Mouse (Mus musculus) E14TG2a.4 (cell line): Measurements from ENCODE around the gene Hoxb4.

Experiments
- H3K27me3 ChIP-seq: 2 replicates; pipeline ENCODE4 v1.6.1; 2014; ENCODE audit warnings: low read length, control low read depth; ENCODE audit not compliant: insufficient read depth
- H3K36me3 ChIP-seq: 2 replicates; pipeline ENCODE4 v1.6.1; 2014; ENCODE audit warnings: low read length, control low read depth; ENCODE audit not compliant: insufficient read depth
- H3K4me1 ChIP-seq: replicated peaks from 2 replicates; pipeline ENCODE4 v1.6.1; 2014; ENCODE audit warnings: low read depth, low read length, control low read depth
- H3K4me3 ChIP-seq: replicated peaks from 2 replicates; pipeline ENCODE4 v1.5.1; 2014; ENCODE audit warnings: mild to moderate bottlenecking, low read length
- H3K9me3 ChIP-seq: 2 replicates; pipeline ENCODE4 v1.6.1; 2014; ENCODE audit warnings: low read length, control low read depth
- CTCF ChIP-seq: conservative IDR thresholded peaks from 2 replicates; pipeline ENCODE4 v1.5.1; 2014; ENCODE audit warnings: low read length
- NANOG ChIP-seq: IDR thresholded peaks from 2 replicates; pipeline ENCODE4 v1.6.1; 2014; ENCODE audit warnings: borderline replicate concordance, low read length, mixed read lengths
- POU5F1 ChIP-seq: IDR thresholded peaks from 2 replicates; pipeline ENCODE4 v1.6.1; 2014; ENCODE audit warnings: low read length, borderline replicate concordance

The Hoxb4 gene

GRCm38 (mm10) chr11:96295092-96295835 lies 22.8 kb upstream of the Hoxb4 start:
- H3K36me3 ChIP-seq: no peaks in the 10 kb centered on the region
- peak overlapping the region; percentile 17; the same call in 1 of the 2 replicates for H3K4me3 ChIP-seq
- peaks cover 58% of the 10 kb centered on the region for H3K4me1 ChIP-seq
- peaks cover 99% of the 10 kb centered on the region for H3K27me3 ChIP-seq
- TF ChIP-seq POU5F1 (no peak), CTCF (no peak), NANOG (no peak)
- no peaks in the 10 kb centered on the region for H3K9me3 ChIP-seq

DNA sequence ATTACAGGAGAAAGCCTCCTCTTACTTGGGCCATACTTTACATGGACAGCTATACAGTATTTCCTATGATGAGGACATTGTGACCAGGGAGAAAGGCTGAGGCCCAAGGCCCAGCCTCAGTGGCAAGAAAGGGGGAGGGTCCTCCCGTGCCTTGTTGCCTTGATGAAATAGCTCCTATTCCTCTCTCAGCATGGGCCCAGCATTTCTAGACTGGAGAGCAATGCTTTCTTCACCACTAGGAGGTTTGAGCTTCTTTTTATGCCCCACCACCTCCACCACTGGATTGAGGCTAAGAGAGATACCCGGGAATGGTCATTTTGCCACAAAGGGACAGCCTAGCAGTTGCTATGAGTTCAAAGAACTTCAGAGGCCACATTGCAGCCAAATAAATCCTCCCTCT lies 21.1 kb upstream of the Hoxb4 start:
- Histone ChIP-seq H3K9me3 (no peaks in the 10 kb centered on the region), H3K27me3 (peaks cover 100% of the 10 kb centered on the region), H3K4me1 (peaks cover 65% of the 10 kb centered on the region), H3K4me3 (no peak overlapping the region), H3K36me3 (no peaks in the 10 kb centered on the region)
- TF ChIP-seq POU5F1: no peak
- TF ChIP-seq CTCF: no peak
- TF ChIP-seq NANOG: no peak

- H3K4me1 ChIP-seq: peaks cover 67% of the 10 kb centered on the region
- TF ChIP-seq POU5F1 (no peak), CTCF (no peak), NANOG (no peak)
- no peak overlapping the region for H3K4me3 ChIP-seq
- no peaks in the 10 kb centered on the region for H3K9me3 ChIP-seq
- peaks cover 100% of the 10 kb centered on the region for H3K27me3 ChIP-seq
- H3K36me3 ChIP-seq: no peaks in the 10 kb centered on the region
Measured at GRCm38 (mm10) chr11:96297428-96297827, 20.6 kb upstream of the Hoxb4 start.

DNA sequence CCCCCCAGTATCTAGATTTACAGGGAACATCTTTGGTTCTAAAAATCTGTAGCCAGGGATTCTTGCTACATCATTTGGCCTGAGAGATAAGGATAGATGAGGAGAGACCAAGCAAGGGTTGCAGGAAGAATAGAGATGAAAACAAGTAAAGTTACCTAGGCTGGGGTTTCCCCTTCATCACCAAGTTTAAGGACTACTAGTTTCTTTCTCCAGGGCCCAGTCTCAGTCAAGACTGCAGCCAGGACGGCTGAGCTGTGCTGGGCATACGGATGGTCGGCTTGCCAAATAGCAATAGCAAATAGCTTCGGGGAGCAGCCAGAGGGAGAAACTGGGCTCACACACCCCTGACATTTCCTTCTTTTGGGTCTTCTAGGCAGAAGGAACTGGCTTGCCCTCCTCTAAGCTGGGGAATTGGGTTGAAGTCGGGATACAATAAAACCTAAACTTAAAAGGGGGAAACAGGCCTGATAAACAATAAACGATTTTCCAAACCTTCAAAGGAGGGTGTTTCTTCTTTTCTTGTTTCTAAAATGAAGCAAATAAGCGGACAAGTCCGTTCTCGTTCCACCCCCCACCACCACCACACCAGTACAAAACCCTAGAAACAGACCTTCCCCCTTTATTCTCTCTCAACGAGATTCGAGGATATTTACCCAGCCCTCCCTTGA lies 20.0 kb upstream of the Hoxb4 start:
- peaks cover 67% of the 10 kb centered on the region for H3K4me1 ChIP-seq

DNA sequence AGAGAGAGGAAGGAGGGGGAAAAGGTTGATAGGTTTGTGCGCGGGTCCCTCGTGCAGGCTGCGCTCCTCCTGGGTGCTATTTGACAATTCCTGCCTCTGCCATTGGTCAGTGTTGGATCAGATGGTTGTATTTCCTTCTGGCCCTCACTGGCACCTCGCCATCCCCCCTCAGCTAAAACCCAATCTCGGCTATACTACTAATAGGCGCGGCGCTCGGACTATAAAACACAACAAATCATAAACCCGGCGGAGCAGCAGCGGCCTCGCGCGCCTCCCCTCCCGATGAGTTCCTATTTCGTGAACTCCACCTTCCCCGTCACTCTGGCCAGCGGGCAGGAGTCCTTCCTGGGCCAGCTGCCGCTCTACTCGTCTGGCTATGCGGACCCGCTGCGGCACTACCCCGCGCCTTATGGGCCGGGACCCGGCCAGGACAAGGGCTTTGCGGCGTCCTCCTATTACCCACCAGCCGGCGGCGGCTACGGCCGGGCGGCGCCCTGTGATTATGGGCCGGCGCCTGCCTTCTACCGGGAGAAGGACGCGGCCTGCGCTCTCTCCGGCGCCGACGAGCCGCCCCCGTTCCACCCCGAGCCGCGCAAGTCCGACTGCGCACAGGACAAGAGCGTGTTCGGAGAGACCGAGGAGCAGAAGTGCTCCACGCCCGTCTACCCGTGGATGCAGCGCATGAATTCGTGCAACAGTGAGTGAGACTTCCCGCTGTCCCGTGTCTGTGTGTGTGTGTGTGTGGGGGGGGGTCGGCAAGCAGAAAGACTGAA lies 19.0 kb upstream of the Hoxb4 start:
- no peaks in the 10 kb centered on the region for H3K36me3 ChIP-seq
- H3K9me3 ChIP-seq: no peaks in the 10 kb centered on the region
- peaks cover 100% of the 10 kb centered on the region for H3K27me3 ChIP-seq
- peak overlapping the region; percentile 46 for H3K4me3 ChIP-seq
- TF ChIP-seq NANOG: no peak
- no peak for TF ChIP-seq CTCF
- no peak for TF ChIP-seq POU5F1
- H3K4me1 ChIP-seq: peaks cover 68% of the 10 kb centered on the region

More for the DNA sequence above, 20.0 kb upstream of the Hoxb4 start:
- TF ChIP-seq NANOG (no peak), POU5F1 (no peak), CTCF (no peak)
- H3K4me3 ChIP-seq: no peak overlapping the region
- H3K9me3 ChIP-seq: no peaks in the 10 kb centered on the region
- no peaks in the 10 kb centered on the region for H3K36me3 ChIP-seq
- H3K27me3 ChIP-seq: peaks cover 100% of the 10 kb centered on the region

- Histone ChIP-seq H3K9me3 (no peaks in the 10 kb centered on the region), H3K27me3 (peaks cover 100% of the 10 kb centered on the region), H3K36me3 (no peaks in the 10 kb centered on the region), H3K4me1 (peaks cover 68% of the 10 kb centered on the region), H3K4me3 (peak overlapping the region; percentile 62; the same call in 1 of the 2 replicates)
- no peak for TF ChIP-seq POU5F1
- no peak for TF ChIP-seq CTCF
Measured at GRCm38 (mm10) chr11:96299781-96300180, 18.3 kb upstream of the Hoxb4 start.

- TF ChIP-seq CTCF (no peak), POU5F1 (0 out of 2 replicates have a peak, but pooled peaks have one; percentile 4)
- H3K9me3 ChIP-seq: no peaks in the 10 kb centered on the region
Measured at GRCm38 (mm10) chr11:96300354-96301063, 17.6 kb upstream of the Hoxb4 start.

GRCm38 (mm10) chr11:96301064-96301431 lies 17.0 kb upstream of the Hoxb4 start:
- Histone ChIP-seq H3K9me3 (no peaks in the 10 kb centered on the region), H3K4me3 (peak overlapping the region; percentile 62), H3K36me3 (no peaks in the 10 kb centered on the region), H3K27me3 (peaks cover 100% of the 10 kb centered on the region), H3K4me1 (peaks cover 63% of the 10 kb centered on the region)
- no peak for TF ChIP-seq CTCF

More at GRCm38 (mm10) chr11:96300354-96301063, 17.6 kb upstream of the Hoxb4 start:
- H3K36me3 ChIP-seq: no peaks in the 10 kb centered on the region
- peak overlapping the region; percentile 62 for H3K4me3 ChIP-seq
- H3K4me1 ChIP-seq: peaks cover 67% of the 10 kb centered on the region
- peaks cover 100% of the 10 kb centered on the region for H3K27me3 ChIP-seq
